ENCODE assay signal across 8 mouse cellular contexts in genomic region chr2:181659609-181660055, GRCm38 (mm10). TPM values are rescaled to one million over a fixed set of nuclear protein-coding genes. Genes with fewer than 3 reads are reported as not detected.
DNase-seq lines count a peak whose midpoint lies in the region; ATAC-seq and TF ChIP-seq lines count a peak whose summit lies in the region.

No protein-coding gene starts in this region.

- peak overlapping the region; percentile 27; the same call in 1 of the 2 replicates for H3K4me2 ChIP-seq in heart, embryonic 13.5 days
- H3K4me2 ChIP-seq in kidney, postnatal 0 days (ENCODE audit: low read length) = peak overlapping the region; percentile 16
- peak overlapping the region; percentile 31 for H3K4me2 ChIP-seq in liver, embryonic 12.5 days
- no peak overlapping the region for H3K4me2 ChIP-seq in stomach, embryonic 15.5 days

- peaks cover 31% of the 10 kb centered on the region for H3K4me1 ChIP-seq in heart, embryonic 13.5 days
- no peaks in the 10 kb centered on the region for H3K4me1 ChIP-seq in kidney, postnatal 0 days (replicated peaks; ENCODE audit: insufficient read depth, low read length)
- H3K4me1 ChIP-seq in liver, embryonic 12.5 days = peaks cover 35% of the 10 kb centered on the region
- no peaks in the 10 kb centered on the region; the same call in 1 of the 2 replicates for H3K4me1 ChIP-seq in stomach, embryonic 15.5 days

- H3K36me3 ChIP-seq in heart, embryonic 13.5 days = peaks cover 26% of the 10 kb centered on the region
- peaks cover 10% of the 10 kb centered on the region; the same call in 1 of the 2 replicates for H3K36me3 ChIP-seq in kidney, postnatal 0 days (ENCODE audit: insufficient read depth, low read length)
- peaks cover 24% of the 10 kb centered on the region for H3K36me3 ChIP-seq in liver, embryonic 12.5 days
- H3K36me3 ChIP-seq in stomach, embryonic 15.5 days = peaks cover 3% of the 10 kb centered on the region; the same call in 1 of the 2 replicates

- DNase-seq in CD4-positive helper T cell, adult 2 months (ENCODE audit: low read depth, low spot score) = peak; percentile 82
- DNase-seq in brain, adult 2 months (ENCODE audit: low read depth, low spot score) = peak; percentile 87
- DNase-seq in fibroblast of lung, adult 2 months (ENCODE audit: low read depth) = peak; percentile 50
- peak; percentile 91 for DNase-seq in kidney, postnatal 0 days (ENCODE audit: low spot score)
- DNase-seq in naive thymus-derived CD4-positive, alpha-beta T cell, adult 2 months (ENCODE audit: low read depth) = peak; percentile 88

- H3K9ac ChIP-seq in heart, embryonic 13.5 days = no peak overlapping the region
- H3K9ac ChIP-seq in kidney, postnatal 0 days (ENCODE audit: low read depth, low read length) = no peak overlapping the region
- H3K9ac ChIP-seq in liver, embryonic 12.5 days = no peak overlapping the region
- H3K9ac ChIP-seq in stomach, embryonic 15.5 days = no peak overlapping the region

- H3K27ac ChIP-seq in heart, embryonic 13.5 days (replicated peaks) = peak overlapping the region; percentile 74
- 0 out of 2 replicates have a peak overlapping the region, but pooled peaks have one; percentile 2 for H3K27ac ChIP-seq in kidney, postnatal 0 days
- H3K27ac ChIP-seq in liver, embryonic 12.5 days = no peak overlapping the region
- 0 out of 2 replicates have a peak overlapping the region, but pooled peaks have one; percentile 31 for H3K27ac ChIP-seq in stomach, embryonic 15.5 days

- peak; percentile 53; the same call in 1 of the 2 replicates for ATAC-seq in heart, embryonic 13.5 days (ENCODE audit: extremely low read depth, insufficient number of reproducible peaks, low FRiP score, low TSS enrichment)
- ATAC-seq in kidney, postnatal 0 days (replicated peaks; ENCODE audit: low FRiP score, low read depth) = peak; percentile 86
- ATAC-seq in liver, embryonic 12.5 days = peak; percentile 77
- ATAC-seq in stomach, embryonic 15.5 days (ENCODE audit: insufficient read depth, low FRiP score, low read depth) = peak; percentile 75; the same call in 1 of the 2 replicates

- peak; percentile 77 for TF ChIP-seq CTCF in kidney, postnatal 0 days (IDR thresholded peaks at IDR 0.05; ENCODE audit: low read depth)

- no peaks in the 10 kb centered on the region for H3K27me3 ChIP-seq in heart, embryonic 13.5 days (replicated peaks)
- no peaks in the 10 kb centered on the region for H3K27me3 ChIP-seq in kidney, postnatal 0 days (ENCODE audit: insufficient read depth, low read length)
- no peaks in the 10 kb centered on the region for H3K27me3 ChIP-seq in liver, embryonic 12.5 days (replicated peaks)
- H3K27me3 ChIP-seq in stomach, embryonic 15.5 days (replicated peaks) = no peaks in the 10 kb centered on the region

- H3K9me3 ChIP-seq in heart, embryonic 13.5 days = no peaks in the 10 kb centered on the region
- no peaks in the 10 kb centered on the region for H3K9me3 ChIP-seq in kidney, postnatal 0 days (replicated peaks; ENCODE audit: low read length)
- no peaks in the 10 kb centered on the region for H3K9me3 ChIP-seq in liver, embryonic 12.5 days (replicated peaks)
- no peaks in the 10 kb centered on the region for H3K9me3 ChIP-seq in stomach, embryonic 15.5 days

- WGBS in heart, embryonic 13.5 days = 9% methylated on average over 9 of the region's 9 CpGs
- 4% methylated on average over 9 of the region's 9 CpGs for WGBS in kidney, postnatal 0 days
- under 1% methylated on average over 9 of the region's 9 CpGs for WGBS in liver, embryonic 12.5 days (ENCODE audit: insufficient replicate concordance)
- whole genome bisulfite sequencing in stomach, embryonic 15.5 days = 9% methylated on average over 9 of the region's 9 CpGs

- no peak overlapping the region for H3K4me3 ChIP-seq in heart, embryonic 13.5 days
- H3K4me3 ChIP-seq in kidney, postnatal 0 days (replicated peaks; ENCODE audit: low read depth, low read length) = no peak overlapping the region
- H3K4me3 ChIP-seq in liver, embryonic 12.5 days = no peak overlapping the region
- H3K4me3 ChIP-seq in stomach, embryonic 15.5 days (replicated peaks) = no peak overlapping the region

RNA-seq across cellular contexts. Expression of gene Gm29797, which starts 2.8 kb away (rescaled TPM):
- polyA plus RNA-seq in heart, embryonic 13.5 days (2015; fragmentation: Nextera tagmentation; extraction: Ambion mirVana) = 0.27 TPM in 1 of 2 replicates, not detected in the other
- polyA plus RNA-seq in kidney, postnatal 0 days (2015; fragmentation: Nextera tagmentation; extraction: Ambion mirVana) = not detected in 2 replicates
- not detected in 2 replicates for polyA plus RNA-seq in liver, embryonic 12.5 days (2016; fragmentation: Nextera tagmentation; extraction: Ambion mirVana)
- polyA plus RNA-seq in stomach, embryonic 15.5 days (2015; fragmentation: Nextera tagmentation; extraction: Ambion mirVana) = 0.36 and 1.2 TPM in 2 replicates

RNA-seq across cellular contexts. Expression of gene Sox18, which starts 11.8 kb away (rescaled TPM):
- 34.7 and 36.1 TPM in 2 replicates for polyA plus RNA-seq in heart, embryonic 13.5 days (2015; fragmentation: Nextera tagmentation; extraction: Ambion mirVana)
- polyA plus RNA-seq in kidney, postnatal 0 days (2015; fragmentation: Nextera tagmentation; extraction: Ambion mirVana) = 56.6 and 62.2 TPM in 2 replicates
- polyA plus RNA-seq in liver, embryonic 12.5 days (2016; fragmentation: Nextera tagmentation; extraction: Ambion mirVana) = 9.4 and 10.4 TPM in 2 replicates
- 28.7 and 32.0 TPM in 2 replicates for polyA plus RNA-seq in stomach, embryonic 15.5 days (2015; fragmentation: Nextera tagmentation; extraction: Ambion mirVana)

RNA-seq across cellular contexts. Expression of gene Tcea2, which starts 20.5 kb away (rescaled TPM):
- polyA plus RNA-seq in heart, embryonic 13.5 days (2015; fragmentation: Nextera tagmentation; extraction: Ambion mirVana) = 15.2 and 17.1 TPM in 2 replicates
- polyA plus RNA-seq in kidney, postnatal 0 days (2015; fragmentation: Nextera tagmentation; extraction: Ambion mirVana) = 22.6 and 23.4 TPM in 2 replicates
- 4.6 and 4.7 TPM in 2 replicates for polyA plus RNA-seq in liver, embryonic 12.5 days (2016; fragmentation: Nextera tagmentation; extraction: Ambion mirVana)
- polyA plus RNA-seq in stomach, embryonic 15.5 days (2015; fragmentation: Nextera tagmentation; extraction: Ambion mirVana) = 21.5 and 24.2 TPM in 2 replicates

RNA-seq across cellular contexts. Expression of gene Rgs19, which starts 34.1 kb away (rescaled TPM):
- polyA plus RNA-seq in heart, embryonic 13.5 days (2015; fragmentation: Nextera tagmentation; extraction: Ambion mirVana) = 43.5 and 44.2 TPM in 2 replicates
- 38.9 and 41.7 TPM in 2 replicates for polyA plus RNA-seq in kidney, postnatal 0 days (2015; fragmentation: Nextera tagmentation; extraction: Ambion mirVana)
- polyA plus RNA-seq in liver, embryonic 12.5 days (2016; fragmentation: Nextera tagmentation; extraction: Ambion mirVana) = 24.0 and 26.9 TPM in 2 replicates
- 51.7 and 53.3 TPM in 2 replicates for polyA plus RNA-seq in stomach, embryonic 15.5 days (2015; fragmentation: Nextera tagmentation; extraction: Ambion mirVana)

RNA-seq across cellular contexts. Expression of gene Lkaaear1, which starts 38.6 kb away (rescaled TPM):
- not detected in 2 replicates for polyA plus RNA-seq in heart, embryonic 13.5 days (2015; fragmentation: Nextera tagmentation; extraction: Ambion mirVana)
- not detected in 2 replicates for polyA plus RNA-seq in kidney, postnatal 0 days (2015; fragmentation: Nextera tagmentation; extraction: Ambion mirVana)
- not detected in 2 replicates for polyA plus RNA-seq in liver, embryonic 12.5 days (2016; fragmentation: Nextera tagmentation; extraction: Ambion mirVana)
- polyA plus RNA-seq in stomach, embryonic 15.5 days (2015; fragmentation: Nextera tagmentation; extraction: Ambion mirVana) = not detected in 2 replicates
